Mouse (Mus musculus): Measurements from ENCODE around the gene Lins1. TPM values are rescaled to one million over a fixed set of nuclear protein-coding genes. Genes with fewer than 3 reads are reported as not detected.

Gene Lins1
- total and polyA plus RNA-seq, 2 experiments from 2014 or later = 21.9 to 33.7 TPM

DNA sequence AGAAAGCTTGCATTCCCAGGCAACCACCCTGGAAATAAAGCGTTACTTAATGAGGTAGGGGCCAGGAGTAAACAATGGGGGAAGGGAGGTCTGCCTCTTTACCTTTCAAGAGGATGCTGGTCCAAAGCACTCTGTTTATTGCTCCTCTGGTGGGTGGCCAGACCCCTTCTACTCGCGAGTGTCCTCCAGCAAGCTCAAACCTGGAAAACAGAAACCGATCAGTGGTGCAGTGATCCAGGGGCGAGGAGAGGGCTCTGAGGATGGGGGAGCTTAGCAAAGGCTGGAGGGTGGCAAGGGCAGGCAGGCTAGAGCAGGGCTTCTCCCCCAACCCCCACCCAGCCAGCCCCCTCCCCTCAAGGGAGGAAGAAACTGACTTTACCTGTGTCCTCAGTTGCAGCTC lies 968 bp upstream of the Lins1 start:
- WGBS = 1% methylated on average over 5 of the region's 5 CpGs
- H3K4me1 ChIP-seq (ENCODE audit: insufficient read depth) = peaks cover 9% of the 10 kb centered on the region
- no peaks in the 10 kb centered on the region for H3K27me3 ChIP-seq (ENCODE audit: insufficient read depth, low read length)
- ATAC-seq (no peak), DNase-seq (no peak)
- H3K27ac ChIP-seq (ENCODE audit: low read depth, low read length) = no peak overlapping the region
- peak overlapping the region; percentile 60 for H3K9ac ChIP-seq
- H3K9me3 ChIP-seq (ENCODE audit: low read length) = no peaks in the 10 kb centered on the region
- peak overlapping the region; percentile 83 for H3K4me3 ChIP-seq (ENCODE audit: low read depth, low read length)
- H3K4me2 ChIP-seq (ENCODE audit: low read depth) = peak overlapping the region; percentile 93
- no peaks in the 10 kb centered on the region for H3K36me3 ChIP-seq (ENCODE audit: insufficient read depth)
- no peak for TF ChIP-seq CTCF (IDR thresholded peaks at IDR 0.05; ENCODE audit: low read depth)

DNA sequence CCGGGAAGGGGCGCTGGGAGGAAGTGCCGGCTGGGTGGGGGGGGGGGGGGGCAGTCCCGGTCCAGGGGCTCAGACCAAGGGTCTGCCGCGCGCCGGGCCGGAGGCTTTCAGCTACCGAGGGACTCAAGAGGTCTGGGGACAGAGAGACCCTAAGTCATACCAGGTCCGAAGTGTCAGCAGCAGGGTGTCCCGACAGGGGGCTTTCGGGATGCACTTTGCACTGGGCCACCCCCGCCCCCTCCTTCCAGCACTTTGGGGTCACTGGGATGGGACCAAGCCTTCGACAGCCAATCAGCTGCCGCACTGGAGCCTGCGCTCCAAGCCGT lies 432 bp upstream of the Lins1 start, which contains the start of gene Asb7:
TSS of gene Asb7 (minus strand) at position 303 of the 326 bp plus-strand sequence.
- H3K9ac ChIP-seq = peak within 1 kb of the TSS; percentile 84
- no peak; the same call in 1 of the 2 replicates for TF ChIP-seq CTCF (IDR thresholded peaks at IDR 0.05; ENCODE audit: low read depth)
- no peaks in the 10 kb centered on the region for H3K27me3 ChIP-seq (ENCODE audit: insufficient read depth, low read length)
- peak within 1 kb of the TSS; percentile 83 for H3K4me3 ChIP-seq (ENCODE audit: low read depth, low read length)
- peak within 1 kb of the TSS; percentile 97 for H3K27ac ChIP-seq (ENCODE audit: low read depth, low read length)
- H3K9me3 ChIP-seq (ENCODE audit: low read length) = no peaks in the 10 kb centered on the region
- WGBS = 3% methylated on average over 15 of the region's 18 CpGs
- DNase-seq (no peak), ATAC-seq (no peak)
- H3K4me2 ChIP-seq (ENCODE audit: low read depth) = peak within 1 kb of the TSS; percentile 93
- no peaks in the 10 kb centered on the region for H3K36me3 ChIP-seq (ENCODE audit: insufficient read depth)
- peaks cover 9% of the 10 kb centered on the region for H3K4me1 ChIP-seq (ENCODE audit: insufficient read depth)

DNA sequence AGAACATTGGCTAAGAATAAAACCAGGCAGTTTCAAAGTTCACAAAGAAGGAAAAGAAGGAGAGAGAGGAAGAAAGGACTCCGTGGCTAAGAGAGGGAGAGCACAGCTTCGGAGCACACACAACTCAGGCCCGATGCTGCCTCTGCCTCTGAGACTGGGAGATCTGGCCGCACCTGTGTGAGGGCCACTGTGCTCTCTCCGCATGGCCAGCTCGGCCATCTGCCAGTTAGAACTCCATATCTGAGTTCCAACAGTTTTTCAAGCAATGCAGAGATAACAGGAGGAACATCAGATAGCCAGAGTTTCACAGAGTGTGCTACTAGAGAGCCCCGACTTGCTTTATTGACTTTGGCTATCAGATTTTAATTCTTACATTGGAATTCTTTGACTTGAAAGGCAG lies 4.8 kb downstream of the Lins1 start:
- no peak for DNase-seq
- H3K4me2 ChIP-seq (ENCODE audit: low read depth) = no peak overlapping the region
- no peaks in the 10 kb centered on the region for H3K27me3 ChIP-seq (ENCODE audit: insufficient read depth, low read length)
- no peak for TF ChIP-seq CTCF (IDR thresholded peaks at IDR 0.05; ENCODE audit: low read depth)
- H3K9me3 ChIP-seq (ENCODE audit: low read length) = no peaks in the 10 kb centered on the region
- 0 out of 2 replicates have a peak, but pooled peaks cover 3% of the 10 kb centered on the region for H3K4me1 ChIP-seq (ENCODE audit: insufficient read depth)
- no peak overlapping the region for H3K27ac ChIP-seq (ENCODE audit: low read depth, low read length)
- H3K4me3 ChIP-seq (ENCODE audit: low read depth, low read length) = no peak overlapping the region
- no peak for ATAC-seq
- WGBS = 84% methylated on average over 7 of the region's 7 CpGs
- H3K36me3 ChIP-seq (ENCODE audit: insufficient read depth) = peaks cover 12% of the 10 kb centered on the region; the same call in 1 of the 2 replicates
- no peak overlapping the region for H3K9ac ChIP-seq

DNA sequence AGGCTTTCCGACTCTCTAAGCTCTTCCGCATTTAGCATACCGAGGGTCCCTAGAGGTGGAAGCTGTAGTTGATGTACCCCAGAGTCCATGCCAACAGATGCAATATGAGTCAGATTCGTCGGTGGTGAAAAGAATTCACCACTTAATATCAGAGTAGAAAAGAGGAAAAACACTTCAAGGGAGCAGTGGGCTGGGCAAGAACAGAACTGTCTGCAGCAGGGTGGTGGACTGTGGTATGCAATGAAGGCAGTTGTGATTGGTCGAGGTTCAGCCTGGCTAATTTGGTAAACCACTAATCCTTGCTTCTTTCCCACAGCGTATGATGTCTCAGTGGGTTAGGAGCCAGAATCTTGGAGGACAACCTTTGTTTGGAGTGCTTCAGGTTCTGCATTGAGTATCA lies 13.0 kb downstream of the Lins1 start:
- DNase-seq (no peak), ATAC-seq (no peak)
- 95% methylated on average over 7 of the region's 7 CpGs for WGBS
- H3K9ac ChIP-seq = no peak overlapping the region
- H3K4me1 ChIP-seq (ENCODE audit: insufficient read depth) = no peaks in the 10 kb centered on the region
- H3K27me3 ChIP-seq (ENCODE audit: insufficient read depth, low read length) = no peaks in the 10 kb centered on the region
- H3K9me3 ChIP-seq (ENCODE audit: low read length) = no peaks in the 10 kb centered on the region
- TF ChIP-seq CTCF (IDR thresholded peaks at IDR 0.05; ENCODE audit: low read depth) = no peak
- H3K4me2 ChIP-seq (ENCODE audit: low read depth) = no peak overlapping the region
- H3K4me3 ChIP-seq (ENCODE audit: low read depth, low read length) = no peak overlapping the region
- H3K27ac ChIP-seq (ENCODE audit: low read depth, low read length) = no peak overlapping the region
- H3K36me3 ChIP-seq (ENCODE audit: insufficient read depth) = 0 out of 2 replicates have a peak, but pooled peaks cover 27% of the 10 kb centered on the region

DNA sequence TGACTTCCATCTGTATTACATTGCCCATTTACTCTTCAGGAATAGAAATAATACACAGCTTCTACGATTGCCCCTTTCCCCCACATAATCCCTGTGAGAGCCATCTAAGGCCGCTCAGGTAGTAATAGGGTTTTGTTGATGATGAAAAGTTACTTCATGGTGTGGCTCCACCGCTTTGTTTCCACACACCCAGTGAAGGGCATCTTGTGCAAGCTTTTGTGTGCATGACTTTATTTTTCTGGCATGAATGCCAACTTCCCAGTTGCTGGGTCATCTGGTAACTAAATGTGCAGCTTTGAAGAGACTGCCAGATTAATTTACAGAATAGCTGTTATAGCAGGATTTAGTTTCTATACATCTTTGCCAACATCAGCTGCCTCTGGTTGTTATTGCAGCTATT lies 14.9 kb downstream of the Lins1 start:
- no peak for DNase-seq
- H3K4me2 ChIP-seq (ENCODE audit: low read depth) = no peak overlapping the region
- H3K27ac ChIP-seq (ENCODE audit: low read depth, low read length) = no peak overlapping the region
- no peak overlapping the region for H3K9ac ChIP-seq
- no peak overlapping the region for H3K4me3 ChIP-seq (ENCODE audit: low read depth, low read length)
- no peaks in the 10 kb centered on the region for H3K4me1 ChIP-seq (ENCODE audit: insufficient read depth)
- ATAC-seq = no peak
- H3K36me3 ChIP-seq (ENCODE audit: insufficient read depth) = peaks cover 28% of the 10 kb centered on the region
- no peaks in the 10 kb centered on the region for H3K27me3 ChIP-seq (ENCODE audit: insufficient read depth, low read length)
- 86% methylated on average over 3 of the region's 3 CpGs for WGBS
- no peak for TF ChIP-seq CTCF (IDR thresholded peaks at IDR 0.05; ENCODE audit: low read depth)
- no peaks in the 10 kb centered on the region for H3K9me3 ChIP-seq (ENCODE audit: low read length)

DNA sequence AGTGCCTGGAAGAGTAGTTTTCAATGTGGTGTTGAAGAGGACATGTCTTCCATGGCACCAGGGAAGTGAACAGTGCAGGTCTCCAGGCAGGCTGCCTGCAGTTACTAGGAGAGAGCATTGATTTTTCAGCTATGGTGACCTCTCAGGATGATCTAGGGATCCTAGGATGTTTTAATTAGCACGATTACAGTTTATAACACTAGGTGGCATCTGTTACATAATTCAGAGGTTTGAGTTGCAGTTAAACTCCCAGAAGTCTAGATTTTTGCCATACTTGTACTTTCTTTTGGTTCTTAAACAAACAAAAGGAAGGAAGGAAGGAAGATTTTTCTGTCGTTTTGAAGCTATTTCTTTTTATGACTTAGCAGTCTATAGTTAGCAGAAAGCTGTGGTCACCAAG lies 21.5 kb downstream of the Lins1 start:
- 60% methylated on average over 2 of the region's 2 CpGs for WGBS

DNA sequence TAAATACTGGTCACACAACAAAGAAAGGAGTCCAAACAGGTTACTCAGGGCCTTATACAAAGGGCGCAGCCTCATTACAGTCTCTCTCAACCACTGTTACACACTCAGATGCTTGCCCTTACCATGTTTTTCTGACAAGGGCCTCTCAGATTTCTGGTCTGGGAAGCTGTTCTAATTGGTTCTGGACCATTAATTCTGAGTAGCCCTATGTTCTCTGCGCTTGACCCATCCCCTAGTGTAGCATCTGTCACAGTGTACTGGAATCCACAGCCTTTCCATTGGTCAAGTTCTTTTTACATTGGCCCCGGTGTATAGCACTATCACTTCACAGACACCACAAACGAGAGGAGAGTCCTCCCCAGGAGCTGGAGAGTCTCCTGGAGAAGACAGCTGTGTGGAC lies 34.8 kb downstream of the Lins1 start:
- Histone ChIP-seq H3K4me3 (ENCODE audit: low read depth, low read length) (no peak overlapping the region), H3K27me3 (ENCODE audit: insufficient read depth, low read length) (no peaks in the 10 kb centered on the region), H3K9ac (no peak overlapping the region), H3K36me3 (ENCODE audit: insufficient read depth) (peaks cover 11% of the 10 kb centered on the region; the same call in 1 of the 2 replicates), H3K4me2 (ENCODE audit: low read depth) (no peak overlapping the region), H3K4me1 (ENCODE audit: insufficient read depth) (no peaks in the 10 kb centered on the region), H3K9me3 (ENCODE audit: low read length) (peaks cover 1% of the 10 kb centered on the region; the same call in 1 of the 2 replicates), H3K27ac (ENCODE audit: low read depth, low read length) (no peak overlapping the region)
- WGBS = 74% methylated on average over 4 of the region's 4 CpGs
- no peak for TF ChIP-seq CTCF (IDR thresholded peaks at IDR 0.05; ENCODE audit: low read depth)
- DNase-seq = no peak
- ATAC-seq = no peak

More for the DNA sequence above, 21.5 kb downstream of the Lins1 start:
- DNase-seq = peak; percentile 41
- H3K9ac ChIP-seq = no peak overlapping the region
- H3K36me3 ChIP-seq (ENCODE audit: insufficient read depth) = peaks cover 44% of the 10 kb centered on the region
- no peak overlapping the region for H3K4me2 ChIP-seq (ENCODE audit: low read depth)
- H3K4me3 ChIP-seq (ENCODE audit: low read depth, low read length) = no peak overlapping the region
- no peaks in the 10 kb centered on the region for H3K27me3 ChIP-seq (ENCODE audit: insufficient read depth, low read length)
- H3K27ac ChIP-seq (ENCODE audit: low read depth, low read length) = no peak overlapping the region
- ATAC-seq = no peak
- H3K9me3 ChIP-seq (ENCODE audit: low read length) = no peaks in the 10 kb centered on the region
- H3K4me1 ChIP-seq (ENCODE audit: insufficient read depth) = no peaks in the 10 kb centered on the region
- TF ChIP-seq CTCF (IDR thresholded peaks at IDR 0.05; ENCODE audit: low read depth) = peak; percentile 59

All from forebrain, postnatal 0 days (tissue).